Mouse (Mus musculus) megakaryocyte, embryonic 14.5 days (primary cell): ENCODE measurements around the gene Isl2.

ENCODE experiments used
- FLI1 ChIP-seq: IDR thresholded peaks from 2 replicates; pipeline ENCODE4 v1.6.1; 2012; ENCODE audit warnings: low read length, inconsistent platforms, mixed read lengths
- GATA1 ChIP-seq: IDR thresholded peaks from 3 replicates; pipeline ENCODE4 v1.6.1; 2012; ENCODE audit warnings: mixed read lengths, low read length, inconsistent platforms, borderline replicate concordance

DNA sequence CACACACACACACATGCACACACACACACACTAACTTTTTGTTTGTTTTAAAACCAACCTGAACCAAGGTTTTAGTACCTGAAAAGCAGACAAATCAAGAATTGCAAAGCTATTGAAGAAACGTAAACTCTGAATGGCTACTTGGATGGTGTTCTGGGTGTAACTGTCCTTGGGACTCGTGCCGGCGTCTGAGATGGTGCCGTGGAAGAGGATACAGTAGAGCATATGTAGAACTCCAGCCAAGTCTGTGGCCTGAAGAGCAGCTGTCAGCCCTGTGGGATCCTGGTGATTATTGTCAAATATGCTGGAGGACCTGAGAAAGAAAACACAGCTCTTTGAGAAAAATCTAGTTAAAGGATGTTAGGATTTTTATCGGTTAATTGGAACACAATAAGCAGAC, 47.7 kb downstream of the Isl2 start:
- TF ChIP-seq GATA1 (no peak), FLI1 (no peak)
